Mouse (Mus musculus) embryonic facial prominence, embryonic 13.5 days (tissue): ENCODE results near the gene Setd6. TPM values are rescaled to one million over a fixed set of nuclear protein-coding genes. Genes with fewer than 3 reads are reported as not detected.

Experiments used
- ATAC-seq: fragments of 200-750 bp; cut with Nextera tagmentation; 2 replicates; pipeline ENCODE4 v1.8.0; 2017; ENCODE audit warnings: low read depth; ENCODE audit not compliant: insufficient number of reproducible peaks, insufficient read depth, low FRiP score, low TSS enrichment
- H3K27ac ChIP-seq: fragments of 300-500 bp; sonication (generic); 2 replicates; pipeline ENCODE4 v1.5.1; 2015; ENCODE audit warnings: moderate library complexity, mild to moderate bottlenecking, inconsistent platforms
- H3K27me3 ChIP-seq: fragments of 300-500 bp; sonication (generic); 2 replicates; pipeline ENCODE4 v1.6.1; 2015; ENCODE audit warnings: mild to moderate bottlenecking, inconsistent platforms
- H3K36me3 ChIP-seq: fragments of 300-500 bp; sonication (generic); 2 replicates; pipeline ENCODE4 v1.6.1; 2015; ENCODE audit warnings: mild to moderate bottlenecking, inconsistent platforms
- H3K4me1 ChIP-seq: fragments of 300-500 bp; sonication (generic); 2 replicates; pipeline ENCODE4 v1.6.1; 2015; ENCODE audit warnings: inconsistent platforms
- H3K4me2 ChIP-seq: fragments of 300-500 bp; sonication (generic); 2 replicates; pipeline ENCODE4 v1.6.1; 2015; ENCODE audit warnings: moderate library complexity, mild to moderate bottlenecking, inconsistent platforms
- H3K4me3 ChIP-seq: fragments of 300-500 bp; sonication (generic); 2 replicates; pipeline ENCODE4 v1.5.1; 2015; ENCODE audit warnings: mild to moderate bottlenecking, inconsistent platforms
- H3K9ac ChIP-seq: fragments of 300-500 bp; sonication (generic); 2 replicates; pipeline ENCODE4 v1.6.1; 2015; ENCODE audit warnings: mild to moderate bottlenecking, inconsistent platforms
- H3K9me3 ChIP-seq: fragments of 300-500 bp; sonication (generic); 2 replicates; pipeline ENCODE4 v1.6.1; 2016; ENCODE audit warnings: inconsistent platforms
- WGBS: fragments of 180-500 bp; shearing (Covaris S2); methylation state at CpG from one replicate; pipeline ENCODE4 v1.1.7; 2015; ENCODE audit warnings: mixed read lengths; 5-methylcytosine and 5-hydroxymethylcytosine counted together
- polyA plus RNA-seq: library from polyadenylated mRNA; unstranded; fragments of >200 nt; fragmentation: Nextera tagmentation; extraction: Ambion mirVana; gene quantifications from 2 replicates; pipeline ENCODE4 v1.2.1, GENCODE M21; 2015

Gene Setd6
- 20.3 and 21.0 TPM in 2 replicates for polyA plus RNA-seq

DNA sequence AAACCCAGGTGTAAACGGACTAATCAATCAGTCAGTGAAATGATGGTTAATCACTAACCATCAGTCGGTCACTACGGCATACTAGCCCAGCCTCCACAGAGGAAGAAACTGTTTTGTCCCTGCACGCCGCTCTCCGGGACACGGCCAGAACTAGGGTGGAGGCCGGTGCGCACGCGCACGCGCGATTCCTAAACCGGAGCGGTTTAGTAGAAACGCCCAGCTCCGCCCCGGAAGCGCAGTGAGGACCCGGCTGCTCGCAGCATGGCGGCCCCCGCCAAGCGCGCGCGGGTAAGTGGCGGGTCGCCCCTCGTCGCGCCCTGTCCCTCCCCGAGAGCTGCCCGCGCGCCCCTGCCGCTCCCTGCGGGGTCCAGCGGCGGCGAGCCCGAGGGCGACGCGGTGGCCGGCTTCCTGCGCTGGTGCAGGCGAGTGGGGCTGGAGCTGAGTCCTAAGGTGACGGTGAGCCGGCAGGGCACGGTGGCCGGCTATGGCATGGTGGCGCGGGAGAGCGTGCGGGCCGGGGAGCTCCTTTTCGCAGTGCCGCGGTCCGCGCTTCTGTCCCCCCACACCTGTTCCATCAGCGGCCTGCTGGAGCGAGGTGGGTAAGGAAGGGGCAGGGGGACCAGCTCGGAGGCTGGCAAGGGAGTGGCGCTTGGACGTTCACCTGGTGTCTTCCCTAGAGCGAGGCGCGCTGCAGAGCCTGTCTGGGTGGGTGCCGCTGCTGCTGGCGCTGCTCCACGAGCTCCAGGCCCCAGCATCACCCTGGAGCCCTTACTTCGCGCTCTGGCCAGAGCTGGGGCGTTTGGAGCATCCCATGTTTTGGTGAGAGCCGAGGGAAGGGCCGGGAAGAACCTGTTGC is at the start of gene Setd6:
Gene Setd6 (plus strand): TSS at position 206 of the 856 bp plus-strand sequence.
- peak; percentile 83 for ATAC-seq
- H3K36me3 ChIP-seq = peaks cover 37% of the 10 kb centered on the region
- no peaks in the 10 kb centered on the region for H3K9me3 ChIP-seq
- WGBS = under 1% methylated on average over 79 of the region's 79 CpGs
- peak within 1 kb of the TSS; percentile 79 for H3K4me3 ChIP-seq
- peak within 1 kb of the TSS; percentile 65 for H3K27ac ChIP-seq
- H3K9ac ChIP-seq = peak within 1 kb of the TSS; percentile 90
- H3K27me3 ChIP-seq = no peaks in the 10 kb centered on the region
- peaks cover 15% of the 10 kb centered on the region for H3K4me1 ChIP-seq
- H3K4me2 ChIP-seq = peak within 1 kb of the TSS; percentile 88

DNA sequence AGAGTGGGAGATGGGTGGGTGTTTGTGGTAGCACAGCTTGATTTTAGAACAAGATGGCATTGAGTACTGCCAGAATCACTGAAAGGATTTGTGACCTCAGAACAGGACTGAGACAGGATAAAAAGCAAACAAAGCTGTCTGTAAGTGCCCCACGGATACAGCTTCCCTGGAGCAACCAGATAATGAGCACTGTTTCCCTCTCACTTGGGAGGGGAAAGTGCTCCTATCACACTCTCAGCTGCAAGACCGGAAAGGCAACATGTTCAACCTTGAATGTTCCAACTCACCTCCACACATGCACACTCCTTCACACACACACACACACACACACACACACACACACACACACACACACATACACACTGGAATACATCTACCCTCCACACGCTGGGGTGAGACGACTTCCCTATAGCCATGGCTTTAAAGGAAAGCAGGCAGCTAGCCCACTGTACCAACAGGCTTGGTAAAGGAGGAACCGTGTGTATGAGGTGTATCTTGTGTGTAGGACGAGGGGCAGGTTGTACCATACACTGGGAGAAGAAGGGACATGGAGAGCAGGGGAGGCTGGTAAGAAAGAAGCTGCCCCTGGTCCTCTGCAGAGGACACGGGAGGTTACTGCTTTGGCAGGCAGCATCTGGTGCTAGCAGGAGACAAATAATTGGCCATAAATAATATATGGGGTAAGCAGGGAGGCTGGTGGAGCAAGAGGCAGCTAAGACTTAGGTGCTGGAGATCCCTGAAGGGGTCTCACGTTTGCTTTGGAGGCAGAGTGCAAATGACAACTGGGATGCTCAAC is 47.3 kb upstream of the Setd6 start:
- H3K27ac ChIP-seq = no peak overlapping the region
- no peaks in the 10 kb centered on the region for H3K36me3 ChIP-seq
- H3K9ac ChIP-seq = no peak overlapping the region
- H3K27me3 ChIP-seq = peaks cover 16% of the 10 kb centered on the region
- H3K9me3 ChIP-seq = peaks cover 6% of the 10 kb centered on the region; the same call in 1 of the 2 replicates
- no peak overlapping the region for H3K4me3 ChIP-seq
- 59% methylated on average over 8 of the region's 8 CpGs for WGBS
- no peak for ATAC-seq
- H3K4me2 ChIP-seq = no peak overlapping the region
- H3K4me1 ChIP-seq = no peaks in the 10 kb centered on the region

DNA sequence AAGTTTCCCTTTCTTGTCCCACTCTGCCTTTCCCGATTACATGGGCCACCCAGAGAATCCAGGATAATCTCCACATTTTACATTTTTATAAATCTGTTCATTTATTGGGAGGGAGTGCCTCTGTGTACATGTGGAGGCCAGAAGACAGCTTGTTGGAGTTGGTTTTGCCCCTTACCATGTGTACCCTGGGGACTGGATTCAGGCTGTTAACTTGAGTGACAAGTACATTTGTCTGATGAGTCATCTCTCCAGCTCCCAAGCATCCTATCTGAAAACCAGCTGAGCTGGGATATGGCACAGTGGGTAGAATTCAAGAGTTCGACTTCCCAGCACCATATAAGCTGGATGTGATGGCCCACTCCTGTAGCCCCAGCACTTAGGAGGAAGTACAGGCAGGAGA is 45.7 kb upstream of the Setd6 start:
- Histone ChIP-seq H3K4me1 (no peaks in the 10 kb centered on the region), H3K36me3 (no peaks in the 10 kb centered on the region), H3K4me3 (no peak overlapping the region), H3K9ac (no peak overlapping the region), H3K9me3 (peaks cover 6% of the 10 kb centered on the region; the same call in 1 of the 2 replicates), H3K27me3 (peaks cover 32% of the 10 kb centered on the region), H3K4me2 (no peak overlapping the region), H3K27ac (no peak overlapping the region)
- no peak for ATAC-seq
- WGBS = 67% methylated on average over 2 of the region's 2 CpGs

DNA sequence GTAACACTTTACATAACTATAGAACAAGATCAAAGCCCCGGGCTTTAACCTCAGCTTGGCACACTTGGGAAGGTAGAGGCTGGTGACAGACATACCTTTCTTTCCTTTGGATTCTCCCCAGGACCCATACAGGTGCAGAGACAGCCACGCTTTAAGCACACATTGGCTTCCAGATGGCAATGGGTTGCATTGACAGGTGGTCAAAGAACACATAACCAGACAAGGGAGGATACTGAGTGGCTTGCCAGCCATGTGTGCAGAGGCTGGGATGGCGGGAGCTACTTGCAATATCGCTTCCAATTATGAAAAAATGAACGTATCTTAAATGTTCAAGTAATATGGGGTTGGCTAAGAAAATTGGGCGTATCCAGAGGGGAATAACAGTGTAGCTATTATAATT is 43.8 kb upstream of the Setd6 start:
- 87% methylated on average over 6 of the region's 6 CpGs for WGBS
- peaks cover 51% of the 10 kb centered on the region for H3K27me3 ChIP-seq
- no peaks in the 10 kb centered on the region for H3K4me1 ChIP-seq
- ATAC-seq = no peak
- H3K36me3 ChIP-seq = no peaks in the 10 kb centered on the region
- 0 out of 2 replicates have a peak, but pooled peaks cover under 1% of the 10 kb centered on the region for H3K9me3 ChIP-seq
- no peak overlapping the region for H3K4me2 ChIP-seq
- no peak overlapping the region for H3K4me3 ChIP-seq
- no peak overlapping the region for H3K9ac ChIP-seq
- no peak overlapping the region for H3K27ac ChIP-seq

DNA sequence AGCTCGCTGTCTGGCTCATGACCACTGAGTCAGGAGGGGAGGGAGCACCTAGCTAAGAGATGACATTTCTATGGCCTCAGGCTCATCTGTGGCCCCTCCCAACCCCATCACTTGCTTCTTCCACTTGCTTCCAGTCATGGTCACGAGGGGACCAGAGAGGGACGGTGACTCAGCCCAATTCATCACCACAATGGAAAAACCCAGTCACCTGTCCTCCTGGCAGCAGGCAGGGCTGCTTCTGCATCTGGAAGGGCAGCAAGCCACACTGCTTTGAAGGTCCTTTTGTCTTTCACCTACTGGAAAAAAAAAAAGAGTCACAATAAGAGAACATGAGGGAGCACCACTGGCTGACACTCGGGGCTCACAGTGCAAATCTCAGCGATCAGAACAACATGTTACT is 42.9 kb upstream of the Setd6 start:
- 0 out of 2 replicates have a peak, but pooled peaks cover 5% of the 10 kb centered on the region for H3K4me1 ChIP-seq
- WGBS = 73% methylated on average over 5 of the region's 5 CpGs
- no peaks in the 10 kb centered on the region for H3K9me3 ChIP-seq
- H3K4me2 ChIP-seq = no peak overlapping the region
- H3K9ac ChIP-seq = no peak overlapping the region
- no peaks in the 10 kb centered on the region for H3K36me3 ChIP-seq
- no peak overlapping the region for H3K27ac ChIP-seq
- no peak overlapping the region for H3K4me3 ChIP-seq
- H3K27me3 ChIP-seq = peaks cover 61% of the 10 kb centered on the region
- no peak for ATAC-seq

DNA sequence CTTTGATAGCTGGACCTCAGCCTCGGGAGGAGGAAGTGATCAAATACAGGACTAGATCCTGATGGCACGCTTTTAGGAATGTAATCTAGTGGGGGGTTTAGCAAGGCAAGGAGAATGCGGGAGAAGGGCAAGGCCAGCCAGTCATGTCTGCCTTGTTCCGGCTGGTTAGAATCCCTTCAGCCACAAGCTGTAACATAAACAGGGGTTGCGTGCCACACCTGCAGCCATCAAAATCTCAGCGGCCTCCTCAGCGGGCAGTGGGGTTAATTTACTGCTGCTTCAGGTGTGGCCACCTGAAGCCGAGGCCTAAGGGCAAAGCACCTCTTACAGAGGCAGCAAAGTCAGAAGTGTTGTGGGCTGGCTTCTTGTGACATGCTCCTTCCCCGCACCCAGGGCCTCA is 39.0 kb upstream of the Setd6 start, which contains the start of gene Ndrg4:
Gene Ndrg4 (plus strand): TSS at position 350 of the 400 bp plus-strand sequence.
- no peak for ATAC-seq
- peaks cover 10% of the 10 kb centered on the region for H3K4me1 ChIP-seq
- no peaks in the 10 kb centered on the region for H3K9me3 ChIP-seq
- peak within 1 kb of the TSS; percentile 58 for H3K4me3 ChIP-seq
- H3K4me2 ChIP-seq = peak within 1 kb of the TSS; percentile 98
- no peaks in the 10 kb centered on the region for H3K36me3 ChIP-seq
- H3K27ac ChIP-seq = no peak within 1 kb of the TSS
- peaks cover 94% of the 10 kb centered on the region for H3K27me3 ChIP-seq
- 34% methylated on average over 9 of the region's 9 CpGs for WGBS
- H3K9ac ChIP-seq = peak within 1 kb of the TSS; percentile 66

DNA sequence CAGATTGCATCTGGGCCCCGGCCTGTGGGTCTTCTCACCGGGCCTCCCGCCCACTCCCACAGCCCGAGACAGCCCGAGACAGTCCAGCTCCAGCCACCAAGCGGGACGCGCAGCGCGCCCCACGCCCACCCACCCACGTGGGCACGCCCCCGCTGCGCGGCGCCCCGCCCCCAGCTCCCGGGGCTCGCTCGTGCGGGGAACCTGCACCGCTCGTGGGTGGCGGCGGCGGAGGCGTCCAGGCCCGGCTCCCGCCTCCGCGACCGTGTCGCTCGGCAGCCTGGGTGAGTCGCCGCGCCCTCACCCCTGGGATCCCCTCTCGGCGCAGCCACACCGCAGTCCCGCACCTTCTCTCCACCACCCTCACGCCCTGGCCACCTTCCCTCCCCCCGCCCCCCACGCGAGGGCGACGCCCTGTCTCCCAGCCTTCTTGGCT is 38.1 kb upstream of the Setd6 start:
- Histone ChIP-seq H3K9ac (peak overlapping the region; percentile 66), H3K27ac (no peak overlapping the region), H3K4me2 (peak overlapping the region; percentile 98), H3K27me3 (peaks cover 95% of the 10 kb centered on the region), H3K9me3 (no peaks in the 10 kb centered on the region), H3K4me3 (peak overlapping the region; percentile 58), H3K4me1 (peaks cover 10% of the 10 kb centered on the region), H3K36me3 (no peaks in the 10 kb centered on the region)
- under 1% methylated on average over 31 of the region's 48 CpGs for WGBS
- ATAC-seq = no peak

DNA sequence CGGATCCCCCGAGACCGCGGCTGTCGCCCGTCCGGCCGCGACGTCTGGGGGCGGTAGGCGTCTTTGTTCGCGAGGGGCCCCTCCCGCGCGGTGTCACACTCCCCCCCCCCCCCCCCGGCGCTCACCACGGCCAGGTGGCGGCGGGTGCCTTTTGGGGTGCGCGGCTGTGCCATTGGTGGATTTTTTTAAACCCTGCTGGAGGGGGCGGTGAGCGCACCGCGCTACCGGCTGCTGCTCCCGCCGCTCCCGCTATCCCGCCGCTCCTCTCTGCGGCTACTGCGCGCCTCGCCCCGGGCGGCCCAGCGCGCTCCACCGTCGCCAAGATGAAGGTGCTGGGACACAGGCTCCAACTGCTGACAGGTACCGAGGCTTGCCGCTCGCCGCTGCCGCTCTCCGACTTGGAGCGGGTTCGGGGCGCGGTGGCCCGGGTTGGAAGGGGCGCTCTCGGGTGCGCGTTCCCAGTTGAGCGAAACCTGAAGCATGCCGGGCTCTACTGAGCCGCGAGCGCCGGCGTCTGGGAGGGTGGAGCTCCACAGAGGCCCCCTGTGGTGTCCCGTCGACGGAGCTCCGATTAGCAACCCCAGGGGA is 37.6 kb upstream of the Setd6 start:
- Histone ChIP-seq H3K9ac (peak overlapping the region; percentile 66), H3K9me3 (no peaks in the 10 kb centered on the region), H3K27me3 (peaks cover 89% of the 10 kb centered on the region), H3K4me2 (peak overlapping the region; percentile 98), H3K4me1 (peaks cover 10% of the 10 kb centered on the region), H3K4me3 (peak overlapping the region; percentile 58), H3K27ac (no peak overlapping the region), H3K36me3 (no peaks in the 10 kb centered on the region)
- no peak for ATAC-seq
- under 1% methylated on average over 51 of the region's 70 CpGs for WGBS

DNA sequence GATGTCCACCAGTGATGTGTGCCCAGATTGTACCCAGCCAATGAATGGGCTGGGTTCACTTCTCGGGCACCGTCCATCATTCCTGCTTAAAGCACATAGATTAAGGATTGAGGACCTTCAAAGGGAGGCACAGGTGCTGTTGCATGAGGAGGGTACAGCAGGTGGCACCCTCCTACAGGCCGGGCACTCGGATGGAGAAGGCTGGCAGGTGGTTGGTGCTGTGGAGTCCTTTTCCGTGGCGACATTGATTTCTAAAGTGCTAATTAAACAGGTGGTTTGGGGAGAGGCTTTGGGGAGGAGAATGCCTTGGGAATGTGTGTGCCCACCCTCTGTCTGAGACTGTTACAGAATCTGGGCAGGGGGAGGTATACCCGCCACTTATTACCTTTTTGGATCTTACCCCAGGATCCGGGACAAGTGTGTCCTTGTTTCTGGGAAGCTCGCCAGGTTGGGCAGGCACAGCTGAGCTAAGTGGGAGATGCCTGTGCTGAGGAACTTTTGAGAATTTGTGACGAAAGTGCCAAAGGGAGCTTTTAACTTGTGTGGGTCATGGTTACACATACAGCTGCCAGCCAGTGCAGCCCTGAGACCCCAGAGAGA is 27.5 kb upstream of the Setd6 start:
- no peak overlapping the region for H3K9ac ChIP-seq
- H3K4me3 ChIP-seq = no peak overlapping the region
- H3K4me1 ChIP-seq = no peaks in the 10 kb centered on the region
- H3K27ac ChIP-seq = no peak overlapping the region
- no peak overlapping the region for H3K4me2 ChIP-seq
- no peaks in the 10 kb centered on the region for H3K9me3 ChIP-seq
- 74% methylated on average over 10 of the region's 10 CpGs for WGBS
- no peaks in the 10 kb centered on the region for H3K36me3 ChIP-seq
- ATAC-seq = no peak
- peaks cover 29% of the 10 kb centered on the region for H3K27me3 ChIP-seq

DNA sequence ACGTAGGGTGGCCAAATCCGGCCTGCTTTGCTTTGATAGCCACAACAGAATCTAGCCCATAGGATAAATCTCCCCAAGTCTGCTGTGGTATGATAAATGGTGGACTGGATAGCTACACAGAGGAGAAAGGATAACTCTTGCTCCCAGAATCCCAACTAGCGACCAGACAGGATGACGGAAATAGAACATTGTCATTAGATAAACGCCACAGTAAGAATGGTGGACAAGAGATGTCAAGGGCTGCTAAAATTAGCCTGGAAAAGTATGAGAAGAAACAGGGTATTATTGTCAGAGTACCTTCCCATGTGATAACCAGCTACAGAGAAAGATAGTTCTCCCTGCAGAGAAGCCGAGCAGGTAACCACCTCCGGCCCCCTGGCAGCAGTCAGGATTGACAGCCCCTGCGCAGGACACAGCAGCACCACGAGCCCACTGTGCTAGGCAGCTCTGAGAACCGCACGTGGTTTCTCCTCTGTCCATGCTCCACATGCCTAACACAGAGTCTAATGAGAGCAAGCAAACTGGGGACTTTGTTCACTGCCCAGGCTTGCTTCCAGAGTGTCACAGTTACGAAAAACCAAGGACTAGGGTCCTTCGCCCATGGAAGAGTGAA is 24.6 kb upstream of the Setd6 start:
- Histone ChIP-seq H3K9ac (no peak overlapping the region), H3K4me1 (no peaks in the 10 kb centered on the region), H3K4me3 (no peak overlapping the region), H3K9me3 (no peaks in the 10 kb centered on the region), H3K36me3 (no peaks in the 10 kb centered on the region), H3K4me2 (no peak overlapping the region), H3K27me3 (peaks cover 56% of the 10 kb centered on the region), H3K27ac (no peak overlapping the region)
- 75% methylated on average over 13 of the region's 13 CpGs for WGBS
- no peak for ATAC-seq

DNA sequence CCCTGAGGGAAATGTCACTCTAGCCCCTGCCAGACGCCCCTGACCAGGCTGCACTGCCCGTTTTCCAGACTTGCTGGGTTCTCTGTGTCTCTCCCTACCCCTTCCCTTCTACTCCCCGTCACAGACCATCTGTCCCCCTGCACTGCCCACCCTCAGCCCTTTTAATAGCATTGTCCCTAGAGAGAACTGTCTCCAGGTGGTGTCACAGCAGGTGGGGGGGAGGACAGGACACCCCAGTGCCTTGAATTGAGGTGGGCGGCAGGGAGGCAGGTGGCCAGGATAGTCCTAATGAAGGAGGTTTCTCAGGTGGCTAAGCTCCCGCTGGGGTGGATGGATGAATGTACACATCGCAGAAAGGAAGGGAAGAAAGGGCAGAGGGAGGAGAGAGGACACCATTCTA is 21.1 kb upstream of the Setd6 start:
- WGBS = 11% methylated on average over 6 of the region's 6 CpGs
- Histone ChIP-seq H3K27ac (no peak overlapping the region), H3K4me3 (no peak overlapping the region), H3K27me3 (peaks cover 72% of the 10 kb centered on the region), H3K4me1 (no peaks in the 10 kb centered on the region), H3K4me2 (no peak overlapping the region), H3K9me3 (no peaks in the 10 kb centered on the region), H3K9ac (0 out of 2 replicates have a peak overlapping the region, but pooled peaks have one; percentile 21), H3K36me3 (no peaks in the 10 kb centered on the region)
- ATAC-seq = no peak
